Mouse (Mus musculus) adrenal gland, adult (tissue): Measurements from ENCODE around the gene Tmem44.

Experiments
- DNase-seq, 2 experiments: peaks; one replicate each; pipeline ENCODE4 v3.0.0; 2022 to 2023; ENCODE audit warnings: low spot score in 1 of 2; ENCODE audit not compliant: inconsistent age in 2 of 2

Tmem44 gene

DNA sequence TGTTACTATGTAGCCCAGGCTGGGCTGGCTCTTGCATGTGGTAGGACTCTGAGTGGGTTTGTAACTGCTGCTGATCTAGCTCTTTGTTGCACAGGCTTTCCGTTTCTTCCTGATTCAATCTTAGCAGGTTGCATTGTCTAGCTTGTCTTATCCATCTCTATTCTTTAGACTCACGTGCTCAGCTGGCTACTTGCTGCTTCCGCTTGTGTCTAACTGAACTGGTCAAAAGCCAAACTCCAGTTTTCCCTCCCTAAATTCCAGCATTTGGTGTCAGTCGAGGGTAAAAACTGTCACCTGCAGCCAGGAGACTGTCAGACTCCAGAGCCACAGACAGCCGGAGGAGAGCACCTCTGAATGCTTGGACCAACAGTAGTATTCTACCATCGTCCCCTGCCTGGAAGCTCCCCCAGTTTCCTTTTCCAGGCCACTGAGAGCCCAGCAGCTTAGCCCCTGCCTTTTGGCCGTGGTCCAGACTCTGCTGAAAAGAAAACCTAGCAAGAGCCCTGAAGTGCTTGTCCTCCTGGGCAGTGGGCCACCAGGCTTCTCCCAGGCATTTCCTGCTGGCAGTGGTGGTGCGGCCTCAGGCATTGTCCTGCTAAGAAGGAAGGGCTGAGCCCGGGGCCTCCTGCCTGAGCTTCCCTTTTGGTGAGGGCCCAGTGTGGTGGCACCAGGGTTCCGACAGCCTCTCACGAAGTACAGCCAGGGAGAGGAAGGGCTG lies 2.1 kb upstream of the Tmem44 start:
- DNase-seq = peak; percentile 75 to 85

DNA sequence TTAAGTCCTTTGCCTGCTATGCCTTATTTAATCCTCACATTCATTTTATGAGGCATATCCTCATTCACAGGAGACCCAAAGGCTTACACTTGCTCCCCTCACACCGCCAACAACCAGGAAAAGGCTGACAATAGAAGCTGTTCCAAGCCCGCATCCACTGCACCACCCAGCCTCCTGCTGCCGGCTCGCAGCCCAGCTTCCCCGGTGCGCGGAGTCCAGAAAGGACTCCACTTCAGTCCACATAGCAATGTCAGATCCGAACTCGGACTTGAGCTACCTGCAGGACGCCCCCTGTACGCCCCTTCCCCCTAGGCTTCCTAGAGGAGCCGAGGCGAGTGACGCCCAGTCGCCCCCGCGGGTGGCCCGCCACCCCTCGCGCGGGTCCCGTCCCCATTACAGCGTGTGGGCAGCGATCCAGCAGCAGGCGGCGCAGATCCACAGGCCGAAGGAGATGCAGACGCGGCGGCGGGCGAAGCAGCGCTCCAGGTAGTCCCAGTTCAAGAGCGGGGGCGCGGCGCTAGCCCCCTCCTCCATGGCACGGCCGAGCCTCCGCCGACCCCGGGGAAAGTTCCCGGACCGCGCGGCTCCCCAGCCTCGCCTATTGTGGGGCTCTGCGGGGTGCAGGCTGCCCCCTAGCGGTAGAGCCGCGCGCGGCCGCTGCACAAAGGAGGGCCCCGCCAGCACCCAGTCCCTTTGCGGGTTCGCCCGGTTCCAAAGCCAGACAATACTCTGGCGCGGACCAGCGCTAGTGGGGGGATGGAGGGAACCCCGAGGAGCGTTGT lies 485 bp downstream of the Tmem44 start:
- peak; percentile 83 to 94 for DNase-seq

DNA sequence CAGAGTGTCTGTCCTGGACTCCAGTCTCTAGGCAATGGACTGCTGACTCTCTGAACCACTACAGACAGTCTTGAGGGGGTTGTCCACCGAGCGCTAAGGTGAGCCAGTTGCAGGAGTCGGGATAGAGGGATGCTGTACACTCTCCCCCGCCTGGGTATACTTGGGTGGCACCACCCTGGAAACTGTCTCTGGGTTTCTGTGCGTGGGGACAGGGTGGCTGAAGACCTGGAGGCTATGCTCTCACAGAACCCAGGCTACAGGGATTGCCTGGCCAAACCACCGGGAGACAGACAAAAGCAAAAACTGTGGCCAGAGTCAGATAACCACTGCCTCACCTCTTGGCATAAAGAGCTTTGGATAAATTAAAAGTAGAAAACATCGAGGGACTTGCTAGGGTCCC lies 1.1 kb downstream of the Tmem44 start:
- DNase-seq = no peak

GRCm38 (mm10) chr16:30548291-30548690 lies 2.4 kb downstream of the Tmem44 start:
- no peak for DNase-seq

- no peak for DNase-seq
Observed at GRCm38 (mm10) chr16:30544693-30545092, 5.9 kb downstream of the Tmem44 start.

DNA sequence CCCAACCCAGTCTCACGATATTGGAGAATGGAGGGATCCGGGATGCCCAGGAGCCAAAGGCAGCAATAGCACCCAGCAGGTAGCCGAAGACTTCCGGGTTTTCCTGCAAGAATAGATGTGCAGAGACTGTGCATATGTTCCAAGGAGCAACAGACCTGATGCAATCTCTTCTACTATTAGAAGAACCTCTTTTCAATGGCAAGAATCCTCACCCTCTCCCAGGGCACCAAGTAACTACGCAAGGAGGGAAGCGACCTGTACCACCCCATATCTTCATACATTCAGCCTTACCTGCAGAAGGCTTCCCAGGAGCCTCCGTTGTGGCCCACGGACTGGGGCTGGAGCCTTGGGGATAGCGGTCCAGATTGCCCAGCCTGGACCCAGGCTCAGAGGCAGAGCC lies 7.3 kb downstream of the Tmem44 start:
- DNase-seq = no peak

DNA sequence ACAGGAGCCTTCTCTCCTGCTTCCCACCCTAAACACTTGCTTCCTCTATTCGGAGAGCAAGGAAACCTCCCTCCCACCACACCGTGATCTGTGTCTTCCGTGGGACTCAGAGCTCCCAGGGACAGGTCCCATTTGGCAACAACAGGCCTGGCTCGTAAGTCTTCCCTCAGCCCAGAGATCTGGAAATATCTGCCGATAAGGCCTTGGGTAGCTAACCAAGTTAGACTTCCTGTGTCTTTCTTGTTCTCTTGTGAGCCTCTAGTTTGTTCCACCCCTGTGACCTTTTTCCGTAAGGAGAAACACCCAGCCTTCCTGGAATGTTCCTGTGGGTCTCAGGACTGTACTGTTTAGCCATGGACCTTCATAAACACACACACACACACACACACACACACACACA lies 7.8 kb downstream of the Tmem44 start:
- peak in 1 of 2 experiments; percentile 49 for DNase-seq

DNA sequence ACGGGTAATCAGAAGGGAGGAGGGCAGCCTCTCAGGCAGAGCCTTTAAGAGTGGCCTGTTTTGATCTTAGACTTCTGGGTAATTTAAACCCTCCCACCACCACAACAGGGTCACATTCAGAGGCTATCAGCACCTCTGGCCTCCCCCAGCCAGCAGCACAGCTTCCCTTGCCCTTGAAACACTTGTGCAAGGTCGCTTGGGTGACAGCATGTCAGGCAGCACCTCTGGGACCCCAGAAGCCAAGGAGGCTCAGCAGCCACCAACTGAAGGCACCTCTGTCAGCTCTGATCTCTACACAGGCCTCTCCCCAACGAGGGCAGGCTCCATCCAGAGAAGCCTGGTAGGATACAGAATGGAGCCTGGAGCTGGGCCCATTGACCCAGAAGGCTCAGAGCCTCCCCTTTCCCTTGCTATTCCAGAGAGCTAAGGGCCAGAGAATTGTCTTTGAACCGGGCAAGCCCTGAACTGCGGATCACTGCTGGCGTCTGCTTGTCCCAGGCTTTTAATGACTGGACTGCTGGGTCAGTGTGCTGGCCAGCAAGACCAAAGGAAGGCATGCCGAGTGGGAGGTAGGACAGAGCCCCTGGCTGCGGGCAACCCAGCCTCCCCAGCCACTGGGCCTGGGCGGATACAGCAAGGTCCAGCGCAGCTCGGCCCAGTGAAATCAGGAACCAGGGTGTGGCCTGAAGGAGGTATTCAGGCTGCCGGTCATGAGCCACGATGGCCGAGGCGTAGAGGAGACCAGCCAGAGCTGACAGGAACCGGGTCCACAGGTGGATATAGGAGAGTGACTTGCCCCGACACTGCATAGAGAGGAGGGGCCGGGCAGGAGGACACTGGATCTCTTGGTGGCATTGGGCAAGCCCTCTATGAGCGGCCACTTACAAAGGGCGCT lies 10.3 kb downstream of the Tmem44 start:
- no peak for DNase-seq

DNA sequence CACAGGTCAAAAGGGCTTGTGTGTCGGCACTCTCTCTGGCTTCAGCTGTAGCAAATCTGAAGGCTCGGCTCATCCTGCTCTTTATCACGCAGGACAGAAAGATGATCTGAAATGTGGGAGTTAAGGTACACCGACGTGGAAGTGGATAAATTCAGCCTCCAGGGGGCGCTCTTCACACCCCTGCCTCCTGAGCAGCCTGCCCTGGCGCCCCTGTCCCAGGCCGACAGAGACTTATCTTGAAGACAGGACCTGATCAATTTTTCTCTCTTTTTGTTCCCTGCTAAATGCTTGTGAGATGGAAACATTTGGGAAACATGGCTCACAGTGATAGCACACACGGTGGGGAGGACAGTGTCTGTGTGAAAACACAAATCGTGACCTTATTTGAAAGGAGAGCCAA lies 11.2 kb downstream of the Tmem44 start:
- DNase-seq = peak; percentile 54 to 81

DNA sequence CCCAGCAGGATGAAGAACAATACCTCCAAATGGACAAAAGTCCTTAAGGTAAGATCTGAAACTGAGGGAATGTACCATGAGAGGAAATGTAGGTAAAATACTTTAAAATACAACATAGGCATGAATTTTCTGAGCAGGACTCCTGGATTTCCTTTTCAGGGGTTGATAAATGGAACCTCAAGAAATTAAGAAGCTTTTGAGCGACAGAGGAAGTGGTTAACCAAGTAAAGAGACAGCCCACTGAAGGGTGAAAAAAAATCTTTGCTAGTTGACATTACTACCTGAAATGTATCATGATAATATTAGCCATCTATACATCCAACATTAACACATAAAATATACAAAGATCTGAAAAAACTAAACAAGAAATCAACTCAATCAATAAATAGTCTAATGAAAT lies 15.6 kb downstream of the Tmem44 start:
- DNase-seq = no peak

DNA sequence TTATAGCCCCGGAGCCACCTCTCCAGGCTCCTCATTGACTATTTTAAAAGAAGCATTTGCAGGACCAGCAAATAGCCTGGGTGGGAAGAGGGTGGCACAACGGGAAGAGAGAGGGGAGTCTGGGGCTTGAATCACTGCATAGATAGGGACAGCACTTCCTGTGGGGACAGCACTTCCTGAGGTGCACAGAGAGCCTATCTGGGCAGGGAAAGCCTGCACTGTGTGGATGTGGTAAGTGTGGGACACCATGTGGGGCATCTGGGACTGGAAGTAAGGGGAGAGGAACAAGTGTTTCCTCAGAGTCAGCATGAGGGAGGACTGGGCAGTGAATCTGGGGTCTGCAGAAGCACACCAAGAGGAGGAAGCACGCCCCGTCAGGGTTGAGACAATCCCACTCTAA lies 17.1 kb downstream of the Tmem44 start:
- DNase-seq = no peak

DNA sequence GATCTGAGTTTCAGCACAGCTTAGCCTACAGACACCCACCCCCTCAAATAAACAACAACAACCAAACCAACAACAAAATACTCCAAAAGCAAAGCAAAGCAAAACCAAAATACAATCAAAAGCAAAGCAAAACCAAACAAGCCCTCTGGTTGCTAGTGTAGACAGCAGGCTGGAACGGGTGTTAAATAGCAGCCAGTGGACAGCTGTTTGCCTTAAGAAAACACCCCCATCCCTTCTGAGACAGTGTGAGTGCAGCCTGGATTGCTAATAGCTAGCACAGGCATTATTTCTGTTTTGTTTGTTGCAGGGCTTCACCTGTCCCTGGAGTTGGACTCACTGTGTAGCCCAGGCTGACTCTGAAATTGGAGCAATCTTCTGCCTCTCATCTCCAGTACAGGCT lies 17.7 kb downstream of the Tmem44 start:
- no peak for DNase-seq

DNA sequence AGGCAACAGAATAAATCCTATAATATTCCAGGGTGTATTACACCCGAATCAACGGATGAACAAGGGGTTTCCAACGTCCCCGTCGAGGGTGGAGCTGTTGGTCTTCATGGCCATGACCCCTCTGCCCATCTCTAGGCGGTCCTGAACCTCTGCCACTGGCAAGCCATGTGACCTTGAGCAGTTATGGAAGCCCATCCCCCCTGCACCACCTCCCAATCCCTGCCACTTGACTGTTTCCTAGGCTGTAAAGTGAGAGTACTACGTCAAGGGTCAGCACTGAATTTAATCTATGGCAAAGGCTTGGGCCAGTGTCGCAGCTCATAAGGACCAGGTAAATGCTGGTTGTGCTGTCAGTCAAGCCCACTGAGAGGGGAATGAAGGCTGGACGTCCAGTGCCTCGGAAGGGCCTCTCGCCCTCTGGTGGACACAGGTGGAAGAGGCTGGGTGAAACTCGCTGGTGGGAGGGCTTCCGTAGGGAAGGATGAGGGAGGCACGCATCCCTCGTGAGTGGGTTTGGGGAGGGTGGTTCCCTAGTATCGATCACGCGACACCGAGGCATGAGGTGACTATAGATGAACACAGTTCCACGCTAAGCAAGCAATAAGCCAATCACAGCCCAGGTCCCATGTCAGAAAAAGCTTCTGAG lies 18.8 kb downstream of the Tmem44 start:
- peak; percentile 43 to 73 for DNase-seq

DNA sequence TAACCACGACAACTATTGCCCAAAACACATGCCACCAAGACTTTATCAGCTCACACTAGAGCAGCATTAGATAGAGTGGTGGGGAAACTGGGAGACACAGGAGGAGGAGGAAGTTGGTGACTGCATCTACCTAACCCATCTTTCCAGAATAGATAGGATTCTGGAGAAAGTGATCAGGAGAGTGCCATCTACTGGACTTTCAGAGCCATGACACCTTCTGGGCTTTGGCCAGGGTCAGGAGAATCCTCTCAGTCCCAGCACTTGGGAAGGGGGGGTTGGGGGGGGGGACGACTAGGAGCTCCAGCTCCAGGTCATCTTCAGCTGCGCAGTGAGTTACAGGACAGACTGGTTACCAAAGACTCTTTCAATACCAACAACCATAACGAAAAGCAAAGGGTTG lies 19.8 kb downstream of the Tmem44 start:
- peak in 1 of 2 experiments; percentile 68 for DNase-seq

- DNase-seq = no peak
Observed at GRCm38 (mm10) chr16:30528386-30528785, 22.3 kb downstream of the Tmem44 start.

DNA sequence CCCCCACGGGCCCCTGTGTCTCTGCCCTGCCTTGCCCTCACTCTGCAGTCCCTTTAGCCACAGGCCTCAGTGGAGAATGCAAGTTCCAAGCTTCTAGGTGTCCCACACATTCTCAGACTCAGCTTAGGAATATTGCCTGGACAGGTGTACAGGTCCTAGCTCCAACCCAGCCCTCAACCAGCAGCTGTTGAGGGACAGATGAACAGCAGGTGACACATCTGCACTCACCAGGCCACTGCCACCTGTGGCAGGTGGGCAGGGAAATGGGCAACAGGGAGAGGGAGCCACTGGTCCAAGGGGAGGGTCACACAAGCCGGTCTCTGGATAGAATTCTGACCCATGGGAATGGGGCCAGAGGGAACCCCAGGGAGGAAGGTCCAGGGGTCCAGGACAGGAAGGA lies 22.8 kb downstream of the Tmem44 start:
- no peak for DNase-seq

DNA sequence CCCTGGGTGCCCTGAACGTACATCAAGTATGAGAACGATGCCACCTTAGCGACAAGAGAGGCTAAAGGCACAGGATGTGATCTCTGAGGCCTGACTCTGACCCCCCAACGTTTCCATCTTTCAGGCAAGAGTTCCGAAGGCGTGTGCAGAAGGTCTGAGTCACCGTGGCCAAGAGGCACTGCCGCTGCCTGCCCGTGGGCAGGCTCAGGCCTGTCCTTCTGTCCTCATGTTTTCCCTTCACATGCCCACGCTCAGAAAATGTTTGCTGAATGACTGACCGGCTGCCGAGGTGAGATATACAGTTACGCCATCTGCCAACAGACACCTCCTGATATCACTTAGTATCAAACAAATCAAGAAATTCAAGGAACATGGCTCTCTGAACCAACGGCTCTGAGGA lies 24.9 kb downstream of the Tmem44 start:
- DNase-seq = no peak

- peak; percentile 65 to 83 for DNase-seq
Observed at GRCm38 (mm10) chr16:30524481-30524880, 26.2 kb downstream of the Tmem44 start.

DNA sequence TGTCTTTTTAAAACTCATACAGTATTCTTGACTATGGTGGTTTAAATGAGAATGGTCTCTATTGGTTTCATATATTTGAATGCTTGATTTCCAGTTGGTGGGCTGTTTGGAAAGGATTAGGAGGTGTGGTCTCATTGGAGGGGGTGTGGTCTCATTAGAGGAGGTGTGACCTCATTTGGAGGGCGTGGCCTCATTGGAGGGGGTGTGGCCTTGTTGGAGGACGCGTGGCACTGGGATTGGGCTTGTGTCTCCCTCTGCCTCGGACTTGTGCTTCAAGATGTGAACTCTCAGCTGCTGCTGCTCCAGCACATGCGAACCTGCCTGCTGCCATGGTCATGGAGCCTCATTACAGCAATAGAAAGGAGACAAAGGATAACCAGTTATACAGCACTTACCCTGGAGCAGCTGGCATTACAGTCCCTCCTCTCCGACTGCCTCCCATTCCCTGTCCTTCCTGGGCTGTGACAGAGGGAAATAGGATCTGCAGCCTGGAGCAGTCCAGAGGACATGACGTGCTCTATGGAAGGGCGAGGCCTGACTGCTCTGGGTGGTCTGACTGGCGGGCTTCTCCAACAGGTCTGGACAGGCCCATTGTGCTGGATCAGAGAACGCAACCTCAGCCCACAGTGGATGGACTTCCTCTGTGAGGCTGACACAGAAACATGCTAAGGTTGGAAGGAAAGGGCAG lies 28.2 kb downstream of the Tmem44 start:
- DNase-seq = no peak

GRCm38 (mm10) chr16:30521147-30521546 lies 29.5 kb downstream of the Tmem44 start:
- DNase-seq = no peak
